Mouse (Mus musculus) lung, postnatal 14 days (tissue): ENCODE results near the gene Dytn.
"Not testable (repeated sequence)": the region's sequence is repeated elsewhere in the genome, so short reads cannot be mapped to it uniquely, and the experiment has no call there.

Source experiments
- DNase-seq: peaks from one replicate; pipeline ENCODE4 v3.0.0; 2021

Gene Dytn

GRCm38 (mm10) chr1:63686827-63687226 is at the start of gene Dytn:
TSS of gene Dytn (minus strand) at chr1:63686927.
- DNase-seq = no peak

GRCm38 (mm10) chr1:63730240-63730771 is 43.6 kb upstream of the Dytn start, which contains the start of the genes Mdh1b and Fastkd2:
TSS of gene Mdh1b (minus strand) at chr1:63730318.
TSS of gene Fastkd2 (plus strand) at chr1:63730614.
- peak; percentile 89 for DNase-seq

- no peak for DNase-seq
Measured at GRCm38 (mm10) chr1:63729796-63730195, 43.1 kb upstream of the Dytn start.

- no peak for DNase-seq
Measured at GRCm38 (mm10) chr1:63720161-63720560, 33.4 kb upstream of the Dytn start.

- DNase-seq = no peak
Measured at GRCm38 (mm10) chr1:63708876-63709275, 22.1 kb upstream of the Dytn start.

GRCm38 (mm10) chr1:63705733-63706132 is 19.0 kb upstream of the Dytn start:
- no peak for DNase-seq

- no peak for DNase-seq
Measured at GRCm38 (mm10) chr1:63696861-63697260, 10.1 kb upstream of the Dytn start.

- DNase-seq = no peak
Measured at GRCm38 (mm10) chr1:63675975-63676374, 10.8 kb downstream of the Dytn start.

- peak; percentile 1 for DNase-seq
Measured at GRCm38 (mm10) chr1:63668852-63669160, 17.9 kb downstream of the Dytn start.

GRCm38 (mm10) chr1:63667949-63668851 is 18.5 kb downstream of the Dytn start:
- no peak for DNase-seq

GRCm38 (mm10) chr1:63667201-63667948 is 19.4 kb downstream of the Dytn start:
- DNase-seq = no peak

GRCm38 (mm10) chr1:63666089-63666488 is 20.6 kb downstream of the Dytn start:
- no peak for DNase-seq

- peak; percentile 48 for DNase-seq
Measured at GRCm38 (mm10) chr1:63659591-63659990, 27.1 kb downstream of the Dytn start.

- peak; percentile 68 for DNase-seq
Measured at GRCm38 (mm10) chr1:63658016-63658415, 28.7 kb downstream of the Dytn start.

- DNase-seq = no peak
Measured at GRCm38 (mm10) chr1:63639921-63640320, 46.8 kb downstream of the Dytn start.

GRCm38 (mm10) chr1:63630390-63630789 is 56.3 kb downstream of the Dytn start:
- DNase-seq = not testable (repeated sequence)

GRCm38 (mm10) chr1:63628211-63628610 is 58.5 kb downstream of the Dytn start:
- DNase-seq = peak; percentile 9

GRCm38 (mm10) chr1:63615668-63616067 is 71.1 kb downstream of the Dytn start, which contains the start of gene Gm39653:
TSS of gene Gm39653 (plus strand) at chr1:63615968.
- no peak for DNase-seq

- DNase-seq = peak; percentile 60
Measured at GRCm38 (mm10) chr1:63614594-63614993, 72.1 kb downstream of the Dytn start.

GRCm38 (mm10) chr1:63609613-63610012 is 77.1 kb downstream of the Dytn start:
- no peak for DNase-seq

- no peak for DNase-seq
Measured at GRCm38 (mm10) chr1:63603870-63604500, 82.7 kb downstream of the Dytn start.

- DNase-seq = no peak
Measured at GRCm38 (mm10) chr1:63586869-63587268, 99.9 kb downstream of the Dytn start.

GRCm38 (mm10) chr1:63579153-63579552 is 107.6 kb downstream of the Dytn start:
- no peak for DNase-seq
